Mouse (Mus musculus): ENCODE results near the gene Cryba4. TPM values are rescaled to one million over a fixed set of nuclear protein-coding genes. Genes with fewer than 3 reads are reported as not detected.

Cryba4 gene
- total and polyA plus RNA-seq, 3 experiments, result not detected

- no peak overlapping the region for H3K9ac ChIP-seq (ENCODE audit: insufficient read depth, low read depth)
- no peak for TF ChIP-seq JUND (conservative IDR thresholded peaks at IDR 0.05; ENCODE audit: low read depth, low read length)
- no peak for TF ChIP-seq GABPA (IDR thresholded peaks at IDR 0.05; ENCODE audit: insufficient replicate concordance, low read depth, low read length)
- TF ChIP-seq SMC3 (IDR thresholded peaks at IDR 0.05; ENCODE audit: low read depth, low read length), result peak; percentile 31
- TF ChIP-seq ETS1 (conservative IDR thresholded peaks at IDR 0.05; ENCODE audit: low read depth, low read length), result no peak
- TF ChIP-seq SIN3A (IDR thresholded peaks at IDR 0.05; ENCODE audit: low read length), result no peak
- no peak for TF ChIP-seq MAZ (IDR thresholded peaks at IDR 0.05; ENCODE audit: low read depth, low read length)
- no peak for TF ChIP-seq POLR2A (IDR thresholded peaks at IDR 0.05; ENCODE audit: low read depth, low read length)
- TF ChIP-seq CTCF (conservative IDR thresholded peaks at IDR 0.05 in 1 of 2, IDR thresholded peaks at IDR 0.05 in 1 of 2; ENCODE audit: low read depth in 2 of 2, low read length in 2 of 2), result peak; percentile 49 to 62
- TF ChIP-seq NELFE (IDR thresholded peaks at IDR 0.05; ENCODE audit: low read depth, low read length), result no peak
- no peak for TF ChIP-seq NRF1 (IDR thresholded peaks at IDR 0.05; ENCODE audit: low read depth, low read length)
- TF ChIP-seq RAD21 (IDR thresholded peaks at IDR 0.05; ENCODE audit: low read depth, low read length), result peak; percentile 20
- TF ChIP-seq IRF4 (IDR thresholded peaks at IDR 0.05; ENCODE audit: low read depth, low read length), result no peak
- TF ChIP-seq E2F4 (IDR thresholded peaks at IDR 0.05; ENCODE audit: insufficient replicate concordance, low read depth, low read length), result no peak
- no peaks in the 10 kb centered on the region for H3K4me1 ChIP-seq (ENCODE audit: control insufficient read depth in 1 of 2, insufficient read depth in 2 of 2)
- peaks cover 44% of the 10 kb centered on the region for H3K27me3 ChIP-seq (replicated peaks)
- H3K36me3 ChIP-seq (replicated peaks in 1 of 2; ENCODE audit: control insufficient read depth in 1 of 2, insufficient read depth in 1 of 2, low read length in 1 of 2), result no peaks in the 10 kb centered on the region
- H3K4me2 ChIP-seq (ENCODE audit: insufficient read depth, low read depth, poor library complexity, severe bottlenecking), result no peak overlapping the region
- in situ Hi-C loops (cut with MboI; ENCODE audit: low pct_ligation_motif_present, low pct_unique_long_range_greater_than_20kb, low sequenced_read_pairs) (loop anchor here (10.0 kb wide), 1 partner anchor 210 kb away; no protein-coding TSS in a partner anchor), dilution Hi-C loops (cut with MboI; ENCODE audit: extremely low pct_ligation_motif_present, extremely low pct_unique_long_range_greater_than_20kb, low sequenced_read_pairs) (no loop called here)
- no peak overlapping the region for H3K27ac ChIP-seq (ENCODE audit: insufficient read depth, low read depth)
- no peak overlapping the region for H3K4me3 ChIP-seq (replicated peaks in 1 of 3; ENCODE audit: low read depth in 2 of 3, low read length in 2 of 3, poor library complexity in 1 of 3)
- peaks cover 10% of the 10 kb centered on the region for H3K9me3 ChIP-seq (replicated peaks; ENCODE audit: low read length)
- peak; percentile 43 for DNase-seq (ENCODE audit: extremely low read depth)
- no peaks in the 10 kb centered on the region for H3K79me2 ChIP-seq (replicated peaks; ENCODE audit: control insufficient read depth, extremely low read depth, insufficient read depth, poor library complexity, severe bottlenecking)
Observed at GRCm38 (mm10) chr5:112214419-112214818, 37.9 kb downstream of the Cryba4 start.

- H3K4me2 ChIP-seq (ENCODE audit: insufficient read depth, low read depth, poor library complexity, severe bottlenecking), result no peak overlapping the region
- H3K79me2 ChIP-seq (replicated peaks; ENCODE audit: control insufficient read depth, extremely low read depth, insufficient read depth, poor library complexity, severe bottlenecking), result no peaks in the 10 kb centered on the region
- H3K9ac ChIP-seq (ENCODE audit: insufficient read depth, low read depth), result no peak overlapping the region
- H3K4me1 ChIP-seq (ENCODE audit: control insufficient read depth in 1 of 2, insufficient read depth in 2 of 2), result no peaks in the 10 kb centered on the region
- H3K27me3 ChIP-seq (replicated peaks), result peaks cover 44% of the 10 kb centered on the region
- in situ Hi-C loops (cut with MboI; ENCODE audit: low pct_ligation_motif_present, low pct_unique_long_range_greater_than_20kb, low sequenced_read_pairs), result loop anchor here (10.0 kb wide), 1 partner anchor 211 kb away; no protein-coding TSS in a partner anchor
- no peak overlapping the region for H3K27ac ChIP-seq (ENCODE audit: insufficient read depth, low read depth)
- DNase-seq (ENCODE audit: extremely low read depth), result no peak
- TF ChIP-seq CTCF (conservative IDR thresholded peaks at IDR 0.05 in 1 of 2, IDR thresholded peaks at IDR 0.05 in 1 of 2; ENCODE audit: low read depth in 2 of 2, low read length in 2 of 2) (no peak), CHD2 (IDR thresholded peaks at IDR 0.05; ENCODE audit: low read length) (no peak), MAZ (IDR thresholded peaks at IDR 0.05; ENCODE audit: low read depth, low read length) (no peak), SIN3A (IDR thresholded peaks at IDR 0.05; ENCODE audit: low read length) (no peak), BHLHE40 (IDR thresholded peaks at IDR 0.05; ENCODE audit: low read depth, low read length) (no peak), RAD21 (IDR thresholded peaks at IDR 0.05; ENCODE audit: low read depth, low read length) (no peak), PAX5 (IDR thresholded peaks at IDR 0.05; ENCODE audit: low read length) (no peak), GABPA (IDR thresholded peaks at IDR 0.05; ENCODE audit: insufficient replicate concordance, low read depth, low read length) (no peak), NRF1 (IDR thresholded peaks at IDR 0.05; ENCODE audit: low read depth, low read length) (no peak), JUND (conservative IDR thresholded peaks at IDR 0.05; ENCODE audit: low read depth, low read length) (no peak), HCFC1 (IDR thresholded peaks at IDR 0.05; ENCODE audit: low read depth, low read length) (no peak), ZKSCAN1 (IDR thresholded peaks at IDR 0.05; ENCODE audit: borderline replicate concordance, low read depth, low read length) (no peak), TCF12 (IDR thresholded peaks at IDR 0.05; ENCODE audit: low read depth, low read length) (no peak), ETS1 (conservative IDR thresholded peaks at IDR 0.05; ENCODE audit: low read depth, low read length) (no peak), KAT2A (IDR thresholded peaks at IDR 0.05; ENCODE audit: insufficient replicate concordance, low read length) (no peak)
- dilution Hi-C loops (cut with MboI; ENCODE audit: extremely low pct_ligation_motif_present, extremely low pct_unique_long_range_greater_than_20kb, low sequenced_read_pairs), result no loop called here
- H3K36me3 ChIP-seq (replicated peaks in 1 of 2; ENCODE audit: control insufficient read depth in 1 of 2, insufficient read depth in 1 of 2, low read length in 1 of 2), result no peaks in the 10 kb centered on the region
- peaks cover 10% of the 10 kb centered on the region for H3K9me3 ChIP-seq (replicated peaks; ENCODE audit: low read length)
- H3K4me3 ChIP-seq (replicated peaks in 1 of 3; ENCODE audit: low read depth in 2 of 3, low read length in 2 of 3, poor library complexity in 1 of 3), result no peak overlapping the region
Observed at GRCm38 (mm10) chr5:112213331-112214240, 38.7 kb downstream of the Cryba4 start.
